Mouse (Mus musculus): ENCODE results near the gene Vtcn1. TPM values are rescaled to one million over a fixed set of nuclear protein-coding genes. Genes with fewer than 3 reads are reported as not detected.

Vtcn1 gene
- total RNA-seq (2014; fragmentation: Nextera tagmentation): not detected in 2 replicates
- total RNA-seq (2017): 0.05 TPM in 1 of 2 replicates, not detected in the other
- polyA plus RNA-seq (2012): not detected in 2 replicates

DNA sequence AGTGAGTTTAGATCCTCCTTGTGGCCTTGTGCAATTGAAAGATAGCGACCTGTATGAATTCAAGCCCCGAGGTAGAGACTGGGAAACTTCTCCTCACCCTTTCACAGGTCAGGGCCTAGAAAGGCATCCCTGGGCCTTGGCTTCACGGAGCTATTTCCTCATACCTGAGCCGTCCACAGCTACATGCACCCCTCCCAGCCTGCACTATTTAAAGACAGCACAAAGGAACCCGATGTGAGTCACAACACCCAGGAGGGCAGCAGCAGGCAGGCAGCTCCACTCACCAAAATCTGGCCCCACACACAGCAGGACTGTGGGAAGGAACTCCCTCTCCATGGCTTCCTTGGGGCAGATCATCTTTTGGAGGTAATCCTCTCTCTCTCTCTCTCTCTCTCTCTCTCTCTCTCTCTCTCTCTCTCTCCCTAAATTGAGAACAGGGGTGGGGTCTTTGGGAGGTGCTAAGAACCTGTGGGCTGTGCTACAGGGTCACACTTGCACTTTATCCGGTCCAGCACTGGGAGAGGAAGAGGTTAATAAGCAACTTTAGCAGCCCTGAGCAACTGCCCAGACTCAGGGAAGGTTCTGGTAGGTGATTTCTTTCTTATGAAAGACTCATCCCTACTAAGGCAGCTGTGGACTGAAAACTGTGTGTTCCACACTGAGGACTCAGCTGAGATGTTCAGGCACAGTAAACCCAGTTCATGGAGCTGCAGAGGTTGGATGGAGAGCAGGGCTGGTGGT, at the start of gene Vtcn1:
Vtcn1 (plus strand) TSS at position 235 of the 741 bp plus-strand sequence.
- Histone ChIP-seq H3K36me3 (replicated peaks) (no peaks in the 10 kb centered on the region), H3K4me3 (ENCODE audit: low read depth, low read length) (no peak within 1 kb of the TSS), H3K9me3 (replicated peaks) (no peaks in the 10 kb centered on the region), H3K4me1 (ENCODE audit: insufficient read depth, low read depth, low read length) (no peaks in the 10 kb centered on the region), H3K27me3 (ENCODE audit: insufficient read depth, low read length) (peaks cover 39% of the 10 kb centered on the region)
- TF ChIP-seq CTCF (IDR thresholded peaks at IDR 0.05; ENCODE audit: low read depth, low read length) (no peak), TAL1 (conservative IDR thresholded peaks at IDR 0.05; ENCODE audit: low read depth, low read length) (no peak), POLR2AphosphoS5 (IDR thresholded peaks at IDR 0.05; ENCODE audit: insufficient replicate concordance, low read depth, low read length) (no peak), GATA2 (IDR thresholded peaks at IDR 0.05; ENCODE audit: borderline replicate concordance, low read depth, low read length) (no peak), GATA1 (IDR thresholded peaks at IDR 0.05; ENCODE audit: borderline replicate concordance, low read length) (no peak)
- ATAC-seq (ENCODE audit: extremely low read depth, insufficient number of reproducible peaks, low FRiP score, poor library complexity, severe bottlenecking) (no peak), DNase-seq (ENCODE audit: low spot score) (no peak)

DNA sequence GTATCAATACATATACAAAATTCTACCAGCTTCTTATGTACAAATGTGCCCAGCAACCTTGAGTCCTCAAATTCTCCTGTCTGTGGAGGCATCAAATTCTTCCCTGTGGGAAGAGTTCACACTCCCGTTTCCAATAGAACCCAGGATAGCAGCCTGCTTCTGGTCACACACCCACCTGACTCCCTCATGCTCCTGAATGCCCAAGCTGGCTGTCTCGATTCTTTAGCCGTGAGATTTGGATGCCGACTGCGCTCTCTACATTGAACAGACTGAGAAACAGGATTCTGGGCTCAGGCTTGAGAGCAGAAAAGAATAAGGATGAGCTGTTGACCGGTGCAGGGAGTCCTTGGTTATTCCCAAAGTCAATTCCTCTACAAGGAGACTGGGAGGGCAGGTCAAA, 48.3 kb upstream of the Vtcn1 start:
- ATAC-seq (ENCODE audit: extremely low read depth, insufficient number of reproducible peaks, low FRiP score, poor library complexity, severe bottlenecking) (no peak), DNase-seq (ENCODE audit: low spot score) (no peak)
- H3K9me3 ChIP-seq (replicated peaks): no peaks in the 10 kb centered on the region
- no peak for TF ChIP-seq GATA2 (IDR thresholded peaks at IDR 0.05; ENCODE audit: borderline replicate concordance, low read depth, low read length)
- no peak for TF ChIP-seq TAL1 (conservative IDR thresholded peaks at IDR 0.05; ENCODE audit: low read depth, low read length)
- no peak for TF ChIP-seq POLR2AphosphoS5 (IDR thresholded peaks at IDR 0.05; ENCODE audit: insufficient replicate concordance, low read depth, low read length)
- no peak for TF ChIP-seq GATA1 (IDR thresholded peaks at IDR 0.05; ENCODE audit: borderline replicate concordance, low read length)
- TF ChIP-seq CTCF (IDR thresholded peaks at IDR 0.05; ENCODE audit: low read depth, low read length): no peak
- no peaks in the 10 kb centered on the region for H3K4me1 ChIP-seq (ENCODE audit: insufficient read depth, low read depth, low read length)
- H3K4me3 ChIP-seq (ENCODE audit: low read depth, low read length): no peak overlapping the region
- H3K36me3 ChIP-seq (replicated peaks): no peaks in the 10 kb centered on the region
- H3K27me3 ChIP-seq (ENCODE audit: insufficient read depth, low read length): peaks cover 54% of the 10 kb centered on the region

DNA sequence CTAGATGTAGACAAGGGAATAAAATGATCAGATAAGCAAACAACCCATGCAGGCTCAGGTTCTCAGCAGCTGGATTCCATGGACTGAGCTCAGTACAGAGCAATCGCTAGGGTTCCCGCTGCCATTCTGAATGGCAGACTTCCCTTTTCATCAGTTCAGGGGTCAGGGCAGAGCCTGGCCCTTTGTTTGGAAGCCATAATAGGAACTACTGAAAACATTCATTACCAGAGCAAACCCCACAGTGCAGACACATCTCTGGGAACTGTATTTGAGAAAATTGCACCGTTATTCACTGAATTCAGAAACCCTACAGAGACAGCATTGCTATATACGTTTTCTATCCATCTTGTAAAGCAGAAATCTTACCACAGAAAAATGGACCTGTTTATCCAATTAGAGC, 47.7 kb upstream of the Vtcn1 start:
- Histone ChIP-seq H3K4me3 (ENCODE audit: low read depth, low read length) (no peak overlapping the region), H3K9me3 (replicated peaks) (no peaks in the 10 kb centered on the region), H3K36me3 (replicated peaks) (no peaks in the 10 kb centered on the region), H3K27me3 (ENCODE audit: insufficient read depth, low read length) (peaks cover 52% of the 10 kb centered on the region), H3K4me1 (ENCODE audit: insufficient read depth, low read depth, low read length) (no peaks in the 10 kb centered on the region)
- no peak for DNase-seq (ENCODE audit: low spot score)
- no peak for ATAC-seq (ENCODE audit: extremely low read depth, insufficient number of reproducible peaks, low FRiP score, poor library complexity, severe bottlenecking)
- TF ChIP-seq TAL1 (conservative IDR thresholded peaks at IDR 0.05; ENCODE audit: low read depth, low read length) (no peak), GATA1 (IDR thresholded peaks at IDR 0.05; ENCODE audit: borderline replicate concordance, low read length) (no peak), POLR2AphosphoS5 (IDR thresholded peaks at IDR 0.05; ENCODE audit: insufficient replicate concordance, low read depth, low read length) (no peak), CTCF (IDR thresholded peaks at IDR 0.05; ENCODE audit: low read depth, low read length) (no peak), GATA2 (IDR thresholded peaks at IDR 0.05; ENCODE audit: borderline replicate concordance, low read depth, low read length) (no peak)

DNA sequence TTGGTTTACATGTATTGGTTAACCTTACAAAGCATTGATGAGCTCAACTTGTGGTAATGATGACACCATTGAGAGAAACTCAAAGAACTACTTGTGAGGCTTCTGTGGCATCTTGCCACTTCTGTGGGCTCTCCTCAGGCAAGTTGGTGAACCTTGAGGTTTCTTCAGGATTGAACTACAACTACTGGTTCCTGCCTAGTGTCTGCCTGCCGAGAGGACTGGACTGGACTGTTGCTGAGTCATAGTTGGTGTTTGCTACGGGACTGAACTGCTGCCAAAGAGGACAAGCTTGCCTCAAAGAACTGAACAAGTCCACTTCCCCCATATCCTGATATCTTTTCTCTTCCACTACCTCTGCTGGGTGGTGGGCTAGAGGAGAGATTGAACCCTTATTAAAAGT, 39.2 kb upstream of the Vtcn1 start:
- TF ChIP-seq GATA1 (IDR thresholded peaks at IDR 0.05; ENCODE audit: borderline replicate concordance, low read length) (no peak), CTCF (IDR thresholded peaks at IDR 0.05; ENCODE audit: low read depth, low read length) (no peak), TAL1 (conservative IDR thresholded peaks at IDR 0.05; ENCODE audit: low read depth, low read length) (no peak), POLR2AphosphoS5 (IDR thresholded peaks at IDR 0.05; ENCODE audit: insufficient replicate concordance, low read depth, low read length) (no peak), GATA2 (IDR thresholded peaks at IDR 0.05; ENCODE audit: borderline replicate concordance, low read depth, low read length) (no peak)
- Histone ChIP-seq H3K4me3 (ENCODE audit: low read depth, low read length) (no peak overlapping the region), H3K4me1 (ENCODE audit: insufficient read depth, low read depth, low read length) (no peaks in the 10 kb centered on the region), H3K36me3 (replicated peaks) (no peaks in the 10 kb centered on the region), H3K27me3 (ENCODE audit: insufficient read depth, low read length) (peaks cover 37% of the 10 kb centered on the region), H3K9me3 (replicated peaks) (no peaks in the 10 kb centered on the region)
- DNase-seq (ENCODE audit: low spot score) (no peak), ATAC-seq (ENCODE audit: extremely low read depth, insufficient number of reproducible peaks, low FRiP score, poor library complexity, severe bottlenecking) (no peak)

DNA sequence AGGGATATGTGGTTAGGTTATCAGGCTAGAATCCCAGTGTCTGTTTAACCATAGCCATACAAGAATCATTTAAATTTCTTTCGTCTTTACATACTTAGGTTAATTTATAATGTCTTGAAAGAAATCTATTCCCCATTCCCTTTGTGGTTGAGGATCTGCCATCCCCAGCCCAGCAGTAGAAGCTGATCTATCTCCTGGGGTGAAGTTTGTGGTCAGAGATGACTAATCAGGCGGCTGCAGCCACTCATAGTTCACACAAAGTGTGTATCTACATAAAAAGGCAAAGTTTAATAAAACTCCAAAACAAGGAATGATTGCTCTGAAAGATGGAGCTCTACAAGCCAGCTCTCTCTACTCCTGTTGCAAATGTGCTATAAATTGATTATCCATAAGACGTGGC, 33.6 kb upstream of the Vtcn1 start:
- Histone ChIP-seq H3K4me3 (ENCODE audit: low read depth, low read length) (no peak overlapping the region), H3K9me3 (replicated peaks) (no peaks in the 10 kb centered on the region), H3K27me3 (ENCODE audit: insufficient read depth, low read length) (peaks cover 46% of the 10 kb centered on the region), H3K4me1 (ENCODE audit: insufficient read depth, low read depth, low read length) (peaks cover 27% of the 10 kb centered on the region), H3K36me3 (replicated peaks) (no peaks in the 10 kb centered on the region)
- peak; percentile 31; the same call in 1 of the 2 replicates for ATAC-seq (ENCODE audit: extremely low read depth, insufficient number of reproducible peaks, low FRiP score, poor library complexity, severe bottlenecking)
- TF ChIP-seq TAL1 (conservative IDR thresholded peaks at IDR 0.05; ENCODE audit: low read depth, low read length) (peak; percentile 50; the same call in 1 of the 2 replicates), GATA1 (IDR thresholded peaks at IDR 0.05; ENCODE audit: borderline replicate concordance, low read length) (no peak)
- no peak for DNase-seq (ENCODE audit: low spot score)

DNA sequence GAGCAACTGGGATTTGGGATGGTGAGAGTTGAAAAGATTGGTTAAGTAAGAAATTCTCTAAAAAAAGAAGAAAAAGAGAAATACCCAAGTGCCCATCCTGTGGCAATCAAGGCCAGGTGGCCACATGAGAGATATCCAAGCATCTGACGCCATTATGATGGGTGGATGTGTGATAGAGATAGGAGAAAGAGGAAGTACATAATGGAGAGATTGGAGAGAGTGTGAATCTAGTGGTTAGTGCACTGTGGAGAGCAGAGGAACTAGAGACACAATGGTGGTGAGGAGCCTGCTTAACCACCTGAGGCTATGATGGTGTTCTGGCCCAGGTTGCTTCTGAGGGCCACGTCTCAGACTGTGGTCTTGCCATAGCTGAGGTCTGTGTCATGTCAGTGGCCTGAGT, 31.9 kb upstream of the Vtcn1 start:
- no peaks in the 10 kb centered on the region for H3K36me3 ChIP-seq (replicated peaks)
- H3K4me1 ChIP-seq (ENCODE audit: insufficient read depth, low read depth, low read length): peaks cover 27% of the 10 kb centered on the region
- H3K27me3 ChIP-seq (ENCODE audit: insufficient read depth, low read length): peaks cover 49% of the 10 kb centered on the region
- H3K9me3 ChIP-seq (replicated peaks): no peaks in the 10 kb centered on the region
- no peak overlapping the region for H3K4me3 ChIP-seq (ENCODE audit: low read depth, low read length)
- TF ChIP-seq GATA2 (IDR thresholded peaks at IDR 0.05; ENCODE audit: borderline replicate concordance, low read depth, low read length): no peak
- no peak for TF ChIP-seq POLR2AphosphoS5 (IDR thresholded peaks at IDR 0.05; ENCODE audit: insufficient replicate concordance, low read depth, low read length)
- TF ChIP-seq CTCF (IDR thresholded peaks at IDR 0.05; ENCODE audit: low read depth, low read length): no peak
- TF ChIP-seq TAL1 (conservative IDR thresholded peaks at IDR 0.05; ENCODE audit: low read depth, low read length): 0 out of 2 replicates have a peak, but pooled peaks have one; percentile 19
- TF ChIP-seq GATA1 (IDR thresholded peaks at IDR 0.05; ENCODE audit: borderline replicate concordance, low read length): no peak
- DNase-seq (ENCODE audit: low spot score) (peak; percentile 5), ATAC-seq (ENCODE audit: extremely low read depth, insufficient number of reproducible peaks, low FRiP score, poor library complexity, severe bottlenecking) (peak; percentile 58)

Data from G1E (cell line).